Mouse (Mus musculus) lung, postnatal 4 days (tissue): ENCODE results near the gene Mrpl43.
"Not testable (repeated sequence)": the region's sequence is repeated elsewhere in the genome, so short reads cannot be mapped to it uniquely, and the experiment has no call there.

Source experiments
- DNase-seq, 2 experiments: peaks; one replicate each; pipeline ENCODE4 v3.0.0; 2021

Gene Mrpl43

GRCm38 (mm10) chr19:45005957-45006712, at the start of gene Mrpl43:
Gene Mrpl43, minus strand, starts transcription at chr19:45006442.
- DNase-seq, result peak; percentile 97 to 98

GRCm38 (mm10) chr19:45054892-45055690, 48.8 kb upstream of the Mrpl43 start:
- DNase-seq, result no peak

GRCm38 (mm10) chr19:45053451-45053850, 47.2 kb upstream of the Mrpl43 start:
- no peak for DNase-seq

- no peak for DNase-seq
Observed at GRCm38 (mm10) chr19:45049523-45049922, 43.3 kb upstream of the Mrpl43 start.

- no peak for DNase-seq
Observed at GRCm38 (mm10) chr19:45048644-45049365, 42.6 kb upstream of the Mrpl43 start.

- peak; percentile 79 to 82 for DNase-seq
Observed at GRCm38 (mm10) chr19:45047935-45048643, 41.8 kb upstream of the Mrpl43 start.

GRCm38 (mm10) chr19:45047417-45047934, 41.2 kb upstream of the Mrpl43 start, which contains the start of gene Sfxn3:
Gene Sfxn3, plus strand, starts transcription at chr19:45047503.
- DNase-seq, result peak; percentile 97

GRCm38 (mm10) chr19:45046523-45047321, 40.5 kb upstream of the Mrpl43 start:
- peak; percentile 89 to 93 for DNase-seq

- DNase-seq, result no peak
Observed at GRCm38 (mm10) chr19:45045651-45046050, 39.4 kb upstream of the Mrpl43 start, which contains the start of gene Pdzd7. Gene Pdzd7, minus strand, starts transcription at chr19:45045717.

- DNase-seq, result no peak
Observed at GRCm38 (mm10) chr19:45045236-45045635, 39.0 kb upstream of the Mrpl43 start.

GRCm38 (mm10) chr19:45044389-45044927, 38.2 kb upstream of the Mrpl43 start:
- no peak for DNase-seq

- DNase-seq, result no peak
Observed at GRCm38 (mm10) chr19:45040214-45040613, 34.0 kb upstream of the Mrpl43 start.

- DNase-seq, result not testable (repeated sequence)
Observed at GRCm38 (mm10) chr19:45038198-45038597, 32.0 kb upstream of the Mrpl43 start.

- DNase-seq, result peak; percentile 74 to 81
Observed at GRCm38 (mm10) chr19:45036867-45037266, 30.6 kb upstream of the Mrpl43 start.

GRCm38 (mm10) chr19:45032570-45033332, 26.5 kb upstream of the Mrpl43 start:
- DNase-seq, result no peak

GRCm38 (mm10) chr19:45031780-45032179, 25.5 kb upstream of the Mrpl43 start:
- DNase-seq, result peak; percentile 82 to 86

GRCm38 (mm10) chr19:45030746-45031693, 24.8 kb upstream of the Mrpl43 start:
- DNase-seq, result peak; percentile 81 to 87

- peak; percentile 78 to 80 for DNase-seq
Observed at GRCm38 (mm10) chr19:45030111-45030510, 23.9 kb upstream of the Mrpl43 start.

GRCm38 (mm10) chr19:45029571-45029970, 23.3 kb upstream of the Mrpl43 start:
- no peak for DNase-seq
